Mouse (Mus musculus) splenic B cell, adult 2 months (primary cell): ENCODE results near the gene Ubxn1.
"Not testable (repeated sequence)": the region's sequence is repeated elsewhere in the genome, so short reads cannot be mapped to it uniquely, and the experiment has no call there.

Experiments
- DNase-seq: peaks from one replicate; pipeline ENCODE4 v3.0.0-alpha.2; 2011; ENCODE audit warnings: low read depth, low spot score
- H3K27me3 ChIP-seq: 2 replicates; pipeline ENCODE4 v1.6.1; 2012; ENCODE audit warnings: mild to moderate bottlenecking, low read length, moderate library complexity, mixed read lengths; ENCODE audit not compliant: control insufficient read depth, poor library complexity, insufficient read depth, severe bottlenecking
- H3K36me3 ChIP-seq: 2 replicates; pipeline ENCODE4 v1.6.1; 2012; ENCODE audit warnings: mild to moderate bottlenecking, low read length, moderate library complexity, mixed read lengths; ENCODE audit not compliant: control insufficient read depth, poor library complexity, insufficient read depth, severe bottlenecking

Ubxn1 gene

DNA sequence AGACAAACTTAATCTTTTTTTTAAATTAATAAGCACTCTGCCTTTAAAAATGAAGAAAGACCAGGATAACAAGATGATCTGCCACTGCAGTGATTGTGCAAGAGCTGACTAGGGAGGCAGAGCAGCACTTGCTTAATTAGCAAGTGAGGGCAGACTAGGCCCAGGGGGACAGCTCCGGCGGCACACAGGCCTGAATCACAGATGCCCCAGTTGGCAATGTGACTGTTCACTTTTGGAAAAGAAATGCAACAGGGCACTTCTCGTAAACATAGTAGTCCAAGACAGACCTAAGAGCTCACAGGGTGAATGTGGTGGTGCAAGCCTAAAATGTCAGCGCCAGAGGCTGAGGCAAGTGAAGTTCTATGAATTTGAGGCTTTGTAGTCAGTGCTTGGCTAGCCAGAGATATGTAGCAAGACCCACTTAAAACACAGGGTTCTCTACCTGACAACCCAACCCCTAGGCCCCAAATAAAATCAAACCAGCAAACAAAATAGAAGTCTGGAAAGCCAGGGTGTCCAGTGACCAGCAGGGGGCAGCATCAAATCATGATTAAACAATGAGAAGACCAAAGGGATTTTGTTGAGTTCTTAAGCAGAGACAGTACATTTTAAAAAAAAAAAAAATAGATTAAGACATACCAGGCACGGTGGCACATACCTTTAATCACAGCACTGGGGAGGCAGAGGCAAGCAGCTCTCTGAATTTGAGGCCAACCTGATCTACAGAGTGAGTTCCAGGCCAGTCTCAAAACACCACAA, 26.7 kb upstream of the Ubxn1 start:
- H3K27me3 ChIP-seq, result no peaks in the 10 kb centered on the region
- DNase-seq, result peak; percentile 86
- peaks cover 2% of the 10 kb centered on the region for H3K36me3 ChIP-seq

- no peak for DNase-seq
- H3K27me3 ChIP-seq, result no peaks in the 10 kb centered on the region
- no peaks in the 10 kb centered on the region; the same call in none of the 2 replicates for H3K36me3 ChIP-seq
Observed at GRCm38 (mm10) chr19:8848356-8848755, 22.9 kb upstream of the Ubxn1 start.

GRCm38 (mm10) chr19:8850402-8850901, 20.8 kb upstream of the Ubxn1 start, which contains the start of gene Lrrn4cl:
Lrrn4cl (plus strand) TSS chr19:8850768.
- no peak for DNase-seq
- Histone ChIP-seq H3K27me3 (no peaks in the 10 kb centered on the region), H3K36me3 (no peaks in the 10 kb centered on the region; the same call in none of the 2 replicates)

DNA sequence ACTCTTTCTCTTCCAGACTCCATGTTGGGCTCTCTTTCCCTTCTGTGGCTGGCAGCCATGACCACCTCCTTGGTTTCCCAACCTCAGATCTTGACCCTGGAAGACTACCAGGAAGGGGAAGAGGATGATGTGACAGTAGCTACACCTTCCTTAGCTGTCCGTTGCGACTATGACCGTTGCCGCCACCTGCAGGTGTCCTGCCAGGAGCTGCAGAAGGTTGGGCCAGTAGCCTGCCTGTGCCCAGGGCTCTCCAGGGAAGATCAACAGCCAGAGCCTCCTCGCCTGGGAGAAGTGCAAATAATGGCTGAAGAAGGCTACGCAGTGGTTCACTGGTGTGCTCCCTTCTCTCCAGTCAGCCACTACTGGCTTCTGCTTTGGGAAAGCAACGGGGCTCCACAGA, 19.7 kb upstream of the Ubxn1 start:
- Histone ChIP-seq H3K27me3 (no peaks in the 10 kb centered on the region), H3K36me3 (no peaks in the 10 kb centered on the region; the same call in none of the 2 replicates)
- DNase-seq, result no peak

DNA sequence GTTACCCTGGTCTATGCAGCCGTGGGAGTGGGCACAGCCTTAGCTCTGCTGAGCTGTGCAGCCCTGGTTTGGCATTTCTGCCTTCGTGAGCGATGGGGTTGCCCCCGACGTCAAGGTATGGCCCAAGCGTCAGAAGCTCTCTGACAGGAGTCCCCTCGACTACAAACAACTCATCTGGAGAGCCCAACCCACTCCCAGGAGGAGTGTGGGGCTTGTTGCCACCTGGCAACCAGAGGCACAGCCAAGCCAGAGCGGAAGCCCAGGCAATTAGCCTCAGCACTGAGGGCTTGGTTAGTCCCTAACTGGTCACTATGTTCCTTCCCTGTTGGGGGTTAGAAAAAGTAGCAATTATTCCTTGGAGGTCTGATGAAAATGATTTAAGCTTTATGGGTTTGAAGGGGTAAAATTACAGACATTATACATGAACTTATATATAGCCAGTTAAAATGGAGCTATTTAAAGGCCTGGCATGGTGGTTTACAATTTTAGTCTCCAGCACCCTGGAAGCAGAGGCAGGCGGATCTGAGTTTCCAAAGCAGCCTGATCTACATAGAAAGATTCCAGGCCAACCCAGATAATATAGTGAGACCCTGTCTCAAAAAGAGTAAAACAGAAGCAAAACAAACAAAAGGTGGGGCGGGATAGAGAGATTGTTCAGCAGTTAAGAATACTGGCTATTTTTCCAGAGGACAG, 18.9 kb upstream of the Ubxn1 start:
- DNase-seq, result no peak
- H3K27me3 ChIP-seq, result no peaks in the 10 kb centered on the region
- no peaks in the 10 kb centered on the region; the same call in 1 of the 2 replicates for H3K36me3 ChIP-seq

GRCm38 (mm10) chr19:8853117-8853516, 18.2 kb upstream of the Ubxn1 start:
- no peaks in the 10 kb centered on the region for H3K27me3 ChIP-seq
- H3K36me3 ChIP-seq, result no peaks in the 10 kb centered on the region; the same call in 1 of the 2 replicates
- no peak for DNase-seq

DNA sequence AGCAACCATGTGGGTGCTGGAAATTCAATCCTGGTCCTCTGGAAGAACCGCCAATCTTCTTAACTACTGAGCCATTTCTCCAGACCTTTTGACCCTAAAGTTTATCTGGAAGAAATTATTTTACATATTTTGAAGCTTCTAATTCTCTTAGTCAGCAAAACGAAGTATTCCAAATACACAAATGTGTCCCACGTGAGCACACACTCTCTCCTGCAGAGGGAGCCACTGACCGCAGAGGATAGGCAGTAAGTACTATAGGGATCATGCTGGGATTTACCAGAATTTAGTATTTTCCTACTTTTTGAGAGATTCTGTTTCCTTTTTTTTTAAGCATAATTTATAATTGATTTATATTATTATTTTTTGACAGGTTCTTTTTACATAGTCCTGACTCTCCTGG, 13.6 kb upstream of the Ubxn1 start:
- H3K27me3 ChIP-seq, result no peaks in the 10 kb centered on the region
- H3K36me3 ChIP-seq, result no peaks in the 10 kb centered on the region
- peak; percentile 65 for DNase-seq

GRCm38 (mm10) chr19:8859018-8859417, 12.3 kb upstream of the Ubxn1 start:
- DNase-seq, result peak; percentile 66
- H3K27me3 ChIP-seq, result no peaks in the 10 kb centered on the region
- H3K36me3 ChIP-seq, result no peaks in the 10 kb centered on the region

- Histone ChIP-seq H3K36me3 (peaks cover 2% of the 10 kb centered on the region; the same call in 1 of the 2 replicates), H3K27me3 (no peaks in the 10 kb centered on the region)
- DNase-seq, result no peak
Observed at GRCm38 (mm10) chr19:8864265-8864664, 7.0 kb upstream of the Ubxn1 start.

DNA sequence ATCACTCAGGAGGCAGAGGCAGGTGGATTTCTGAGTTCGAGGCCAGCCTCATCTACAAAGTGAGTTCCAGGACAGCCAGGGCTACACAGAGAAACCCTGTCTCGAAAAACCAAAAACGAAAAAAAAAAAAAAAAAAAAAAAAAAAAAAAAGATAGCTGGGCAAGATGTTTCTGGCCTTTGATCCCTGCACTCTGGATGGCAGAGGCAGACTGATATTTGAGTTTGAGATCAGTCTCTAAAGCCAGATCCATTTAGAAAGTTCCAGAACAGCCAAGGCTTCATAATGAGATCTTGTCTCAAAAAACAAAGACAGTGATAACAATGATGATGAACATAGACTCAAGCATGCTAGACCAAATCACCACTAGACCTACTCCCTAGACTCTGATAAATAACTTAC, 915 bp upstream of the Ubxn1 start:
- not testable (repeated sequence) for H3K27me3 ChIP-seq, H3K36me3 ChIP-seq, DNase-seq

DNA sequence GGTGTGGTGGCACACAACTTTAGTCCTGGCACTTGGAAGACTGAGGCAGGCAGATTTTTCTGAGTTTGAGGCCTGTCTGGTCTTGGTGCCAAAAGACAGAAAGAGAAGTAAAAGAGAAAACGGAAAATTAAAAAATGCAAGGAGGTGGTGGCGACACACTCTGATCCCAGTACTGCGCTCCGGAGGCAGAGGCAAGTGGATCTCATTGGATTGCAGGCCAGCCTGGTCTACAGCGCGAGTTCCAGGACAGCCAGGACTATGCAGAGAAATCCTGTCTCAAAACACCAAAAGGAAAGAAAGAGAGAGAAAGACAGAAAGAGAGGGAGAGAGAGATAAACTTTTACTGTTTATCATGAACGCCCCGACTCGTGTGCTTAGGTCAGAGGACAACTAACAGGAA, 458 bp upstream of the Ubxn1 start:
- Histone ChIP-seq H3K36me3 (peaks cover 6% of the 10 kb centered on the region), H3K27me3 (no peaks in the 10 kb centered on the region)
- DNase-seq, result no peak

DNA sequence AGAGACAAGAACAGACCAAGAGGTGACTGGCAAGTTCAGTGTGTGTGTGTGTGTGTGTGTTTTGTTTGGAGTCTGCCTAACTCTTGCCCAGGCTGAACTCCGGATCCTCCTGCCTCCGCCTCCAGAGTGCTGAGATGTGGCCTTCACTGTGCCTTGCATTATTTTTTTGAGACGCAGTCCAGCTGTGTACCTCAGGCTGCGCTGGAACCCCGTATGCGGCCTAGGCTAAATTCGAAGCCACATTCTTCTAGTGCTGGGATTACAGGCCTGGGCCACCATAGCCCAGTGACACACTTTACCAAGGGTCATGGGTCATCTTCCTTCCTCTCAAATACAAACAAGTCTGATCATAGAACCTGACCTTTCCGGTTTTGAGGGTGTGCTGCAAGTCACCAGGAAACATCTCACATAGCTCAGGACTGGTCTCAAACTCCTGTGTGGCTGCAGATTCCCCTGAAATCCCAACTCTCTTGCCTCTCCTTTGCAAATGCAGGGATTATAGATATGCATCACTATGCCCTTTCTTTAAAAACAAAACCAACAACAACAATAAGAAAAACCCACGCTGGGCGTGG, 1.1 kb downstream of the Ubxn1 start:
- no peak for DNase-seq
- H3K36me3 ChIP-seq, result peaks cover 6% of the 10 kb centered on the region

DNA sequence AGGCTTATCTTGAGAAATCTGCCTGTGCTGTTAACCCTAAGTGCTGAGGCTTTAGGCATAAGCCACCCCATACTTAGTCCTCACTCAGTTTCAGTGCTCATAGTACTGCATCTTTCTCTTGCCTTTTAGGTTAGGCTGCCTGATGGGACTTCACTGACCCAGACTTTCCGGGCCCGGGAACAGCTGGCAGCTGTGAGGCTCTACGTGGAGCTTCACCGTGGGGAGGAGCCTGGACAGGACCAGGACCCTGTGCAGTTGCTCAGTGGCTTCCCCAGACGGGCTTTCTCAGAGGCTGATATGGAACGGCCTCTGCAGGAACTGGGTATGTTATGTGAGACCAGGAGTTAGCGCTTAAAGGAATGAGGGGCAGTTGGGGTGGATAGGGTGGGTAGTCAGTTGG, 3.7 kb downstream of the Ubxn1 start:
- no peaks in the 10 kb centered on the region for H3K27me3 ChIP-seq

More for the DNA sequence above, 1.1 kb downstream of the Ubxn1 start:
- H3K27me3 ChIP-seq, result no peaks in the 10 kb centered on the region

GRCm38 (mm10) chr19:8880311-8881033, 9.2 kb downstream of the Ubxn1 start, which contains the start of gene Uqcc3:
Uqcc3 (minus strand) TSS chr19:8880923.
- DNase-seq, result peak; percentile 90
- Histone ChIP-seq H3K27me3 (no peaks in the 10 kb centered on the region), H3K36me3 (peaks cover 1% of the 10 kb centered on the region)

More for the DNA sequence above, 3.7 kb downstream of the Ubxn1 start:
- H3K36me3 ChIP-seq, result peaks cover 4% of the 10 kb centered on the region
- no peak for DNase-seq
